In genomic region chr15:67364099-67364756, GRCm38 (mm10) we compare ENCODE assay signal across 8 mouse cellular contexts.
DNase-seq lines count a peak whose midpoint lies in the region; ATAC-seq lines count a peak whose summit lies in the region.

No protein-coding gene starts in this region.

- H3K4me1 ChIP-seq in hindbrain, embryonic 15.5 days (replicated peaks): 0 out of 2 replicates have a peak, but pooled peaks cover 4% of the 10 kb centered on the region

- peak; percentile 45 for DNase-seq in heart, postnatal 4 days
- DNase-seq in heart, postnatal 25 days (ENCODE audit: low spot score): no peak
- peak; percentile 44 for DNase-seq in 416B (ENCODE audit: low read depth)
- DNase-seq in embryo, embryonic 10 days (ENCODE audit: low spot score): peak; percentile 65
- no peak for DNase-seq in thymus, postnatal 10 days (ENCODE audit: low spot score in 2 of 2)
- DNase-seq in lung, postnatal 14 days: no peak

- H3K27ac ChIP-seq in hindbrain, embryonic 15.5 days (replicated peaks): no peak overlapping the region

- no peaks in the 10 kb centered on the region for H3K27me3 ChIP-seq in hindbrain, embryonic 15.5 days

- WGBS in hindbrain, embryonic 15.5 days: 58% methylated on average over 4 of the region's 4 CpGs

- no peak overlapping the region for H3K4me2 ChIP-seq in hindbrain, embryonic 15.5 days

- H3K4me3 ChIP-seq in hindbrain, embryonic 15.5 days: no peak overlapping the region

- intact Hi-C loops in heart, postnatal 25 days (cut with DNase I): no loop called here

- H3K9ac ChIP-seq in hindbrain, embryonic 15.5 days: no peak overlapping the region

- H3K36me3 ChIP-seq in hindbrain, embryonic 15.5 days: no peaks in the 10 kb centered on the region

- no peaks in the 10 kb centered on the region for H3K9me3 ChIP-seq in hindbrain, embryonic 15.5 days

- ATAC-seq in hindbrain, embryonic 15.5 days (ENCODE audit: low FRiP score, low read depth): peak; percentile 23; the same call in 1 of the 2 replicates
- ATAC-seq in megakaryocyte, adult 5-6 weeks (ENCODE audit: poor library complexity, severe bottlenecking): no peak

Comparison
In these comparisons a context has a peak if more than half of its experiments do, and no peak if none do; other contexts are left out.
1. DNase-seq: peak in heart, postnatal 4 days (single experiment), 416B (single experiment) and embryo, embryonic 10 days (single experiment); none in heart, postnatal 25 days (single experiment), thymus, postnatal 10 days (0 of 2) and lung, postnatal 14 days (single experiment).